In the genomic region with DNA sequence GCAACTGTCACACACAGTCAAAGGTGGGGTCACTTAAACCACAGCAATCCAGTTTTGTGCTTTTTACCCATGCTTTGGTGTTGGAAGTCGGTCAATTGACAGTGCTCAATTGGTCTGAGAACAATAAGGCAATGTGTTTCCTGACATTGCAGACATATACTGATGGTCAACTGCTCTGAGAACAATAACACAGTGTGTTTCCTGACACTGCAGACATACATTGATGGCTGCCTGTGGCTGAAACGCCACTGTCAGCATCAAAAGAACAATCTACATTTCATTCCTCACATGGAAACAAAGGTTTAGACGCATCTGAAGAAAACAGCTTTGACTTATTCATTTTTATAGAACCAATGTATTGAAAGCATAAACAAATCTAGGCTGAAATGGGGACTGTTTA, we compare ENCODE assay signal across 26 mouse cellular contexts. TPM values are rescaled to one million over a fixed set of nuclear protein-coding genes. Genes with fewer than 3 reads are reported as not detected.
DNase-seq lines count a peak whose midpoint lies in the region; ATAC-seq and TF ChIP-seq lines count a peak whose summit lies in the region.
"Had no signal": no experiment of that assay in that cellular context is flagged by ENCODE, and none has a peak within 500 bp of the region (broad histone marks: within the 10 kb centered on the region; RNA-seq: fewer than 3 reads in every experiment).

No protein-coding gene starts in this region.

- WGBS in heart, postnatal 0 days, result 64% methylated on average over 3 of the region's 3 CpGs
- WGBS in lung, embryonic 14.5 days, result 38% methylated on average over 3 of the region's 3 CpGs
- 31% methylated on average over 3 of the region's 3 CpGs for WGBS in midbrain, embryonic 14.5 days
- WGBS in midbrain, embryonic 10.5 days, result 64% methylated on average over 3 of the region's 3 CpGs
- 49% methylated on average over 3 of the region's 3 CpGs for WGBS in forebrain, embryonic 14.5 days

- no peak overlapping the region for H3K4me3 ChIP-seq in heart, postnatal 0 days (ENCODE audit: low read depth, low read length)
- H3K4me3 ChIP-seq in lung, embryonic 14.5 days (ENCODE audit: low read depth, low read length), result no peak overlapping the region
- no peak overlapping the region for H3K4me3 ChIP-seq in midbrain, embryonic 14.5 days (replicated peaks; ENCODE audit: low read depth, low read length)
- no peak overlapping the region for H3K4me3 ChIP-seq in midbrain, embryonic 10.5 days
- no peak overlapping the region for H3K4me3 ChIP-seq in forebrain, embryonic 14.5 days (ENCODE audit: low read depth, low read length)
- H3K4me3 ChIP-seq: embryonic facial prominence, embryonic 15.5 days; erythroblast, embryonic 14.5 days; forebrain, embryonic 10.5 days; forebrain, embryonic 15.5 days; heart, embryonic 15.5 days; hindbrain, embryonic 10.5 days; hindbrain, embryonic 15.5 days had no signal

- H3K27ac ChIP-seq in heart, postnatal 0 days (ENCODE audit: low read depth), result no peak overlapping the region
- H3K27ac ChIP-seq in lung, embryonic 14.5 days (ENCODE audit: low read depth), result 0 out of 2 replicates have a peak overlapping the region, but pooled peaks have one; percentile 38
- no peak overlapping the region for H3K27ac ChIP-seq in midbrain, embryonic 14.5 days (replicated peaks; ENCODE audit: low read depth, low read length)
- H3K27ac ChIP-seq in midbrain, embryonic 10.5 days (replicated peaks), result no peak overlapping the region
- no peak overlapping the region for H3K27ac ChIP-seq in forebrain, embryonic 14.5 days (ENCODE audit: low read depth, low read length)
- H3K27ac ChIP-seq: embryonic facial prominence, embryonic 15.5 days; forebrain, embryonic 10.5 days; forebrain, embryonic 15.5 days; heart, embryonic 15.5 days; hindbrain, embryonic 10.5 days; hindbrain, embryonic 15.5 days had no signal

- no peak overlapping the region for H3K9ac ChIP-seq in heart, postnatal 0 days (replicated peaks; ENCODE audit: low read depth, low read length)
- no peak overlapping the region for H3K9ac ChIP-seq in lung, embryonic 14.5 days
- no peak overlapping the region for H3K9ac ChIP-seq in midbrain, embryonic 14.5 days (replicated peaks; ENCODE audit: low read length)
- H3K9ac ChIP-seq in forebrain, embryonic 14.5 days (ENCODE audit: low read length), result no peak overlapping the region
- H3K9ac ChIP-seq: embryonic facial prominence, embryonic 15.5 days; forebrain, embryonic 15.5 days; heart, embryonic 15.5 days; hindbrain, embryonic 15.5 days had no signal

- H3K27me3 ChIP-seq in heart, postnatal 0 days (ENCODE audit: control insufficient read depth, insufficient read depth, low read length), result no peaks in the 10 kb centered on the region
- no peaks in the 10 kb centered on the region for H3K27me3 ChIP-seq in lung, embryonic 14.5 days (ENCODE audit: insufficient read depth, low read length)
- no peaks in the 10 kb centered on the region for H3K27me3 ChIP-seq in midbrain, embryonic 14.5 days (ENCODE audit: control insufficient read depth, insufficient read depth, low read length)
- no peaks in the 10 kb centered on the region for H3K27me3 ChIP-seq in midbrain, embryonic 10.5 days (ENCODE audit: low read depth, poor library complexity, severe bottlenecking)
- no peaks in the 10 kb centered on the region for H3K27me3 ChIP-seq in forebrain, embryonic 14.5 days (replicated peaks; ENCODE audit: control insufficient read depth, insufficient read depth, low read length)
- H3K27me3 ChIP-seq: CH12.LX; embryonic facial prominence, embryonic 15.5 days; forebrain, embryonic 15.5 days; heart, embryonic 15.5 days; hindbrain, embryonic 15.5 days; Patski had no signal

- no peak overlapping the region for H3K4me2 ChIP-seq in heart, postnatal 0 days (ENCODE audit: low read depth, low read length)
- H3K4me2 ChIP-seq in lung, embryonic 14.5 days, result no peak overlapping the region
- no peak overlapping the region for H3K4me2 ChIP-seq in midbrain, embryonic 14.5 days (ENCODE audit: low read length)
- no peak overlapping the region for H3K4me2 ChIP-seq in forebrain, embryonic 14.5 days (ENCODE audit: low read length)
- H3K4me2 ChIP-seq: embryonic facial prominence, embryonic 15.5 days; forebrain, embryonic 15.5 days; heart, embryonic 11.5 days; heart, embryonic 15.5 days; hindbrain, embryonic 15.5 days had no signal

- DNase-seq in heart, postnatal 0 days (ENCODE audit: low spot score), result no peak
- DNase-seq in heart, adult 9 months (ENCODE audit: low spot score in 2 of 2), result no peak
- DNase-seq in lung, embryonic 14.5 days, result peak; percentile 56
- no peak for DNase-seq in lung, postnatal 14 days
- peak; percentile 8 for DNase-seq in midbrain, embryonic 14.5 days
- no peak for DNase-seq in midbrain, embryonic 10.5 days (ENCODE audit: low spot score)
- peak; percentile 14 for DNase-seq in embryo, embryonic 11 days
- DNase-seq in forebrain, embryonic 14.5 days (ENCODE audit: low spot score), result no peak
- DNase-seq: adrenal gland, postnatal 14 days; cerebellum, adult 18-20 months; cerebellum, adult 9-11 months; cerebellum, postnatal 36 days; gastrocnemius, postnatal 10 days; heart, adult 18-20 months had no signal

- 0 out of 2 replicates have a peak, but pooled peaks have one; percentile 19 for ATAC-seq in heart, postnatal 0 days (ENCODE audit: insufficient read depth, low read depth)
- no peak for ATAC-seq in lung, embryonic 14.5 days (ENCODE audit: insufficient read depth)
- no peak for ATAC-seq in midbrain, embryonic 14.5 days (ENCODE audit: low FRiP score, low TSS enrichment)
- ATAC-seq in forebrain, embryonic 14.5 days, result no peak
- ATAC-seq: activated CD4-positive, CD25-positive, alpha-beta regulatory T cell, adult 4 months; forebrain, embryonic 15.5 days; inflammation-experienced regulatory T-cells, adult 6 months; Patski had no signal

- TF ChIP-seq EP300 in heart, postnatal 0 days (IDR thresholded peaks at IDR 0.05; ENCODE audit: low read depth), result no peak

- H3K4me1 ChIP-seq in heart, postnatal 0 days (ENCODE audit: control insufficient read depth, insufficient read depth), result peaks cover 15% of the 10 kb centered on the region
- H3K4me1 ChIP-seq in lung, embryonic 14.5 days (ENCODE audit: insufficient read depth), result peaks cover 18% of the 10 kb centered on the region
- no peaks in the 10 kb centered on the region for H3K4me1 ChIP-seq in midbrain, embryonic 14.5 days (ENCODE audit: control insufficient read depth, insufficient read depth, low read length)
- H3K4me1 ChIP-seq in midbrain, embryonic 10.5 days, result 0 out of 2 replicates have a peak, but pooled peaks cover 3% of the 10 kb centered on the region
- no peaks in the 10 kb centered on the region for H3K4me1 ChIP-seq in forebrain, embryonic 14.5 days (ENCODE audit: control insufficient read depth, insufficient read depth, low read length)
- H3K4me1 ChIP-seq: forebrain, embryonic 10.5 days; hindbrain, embryonic 15.5 days had no signal

- H3K9me3 ChIP-seq in heart, postnatal 0 days (replicated peaks; ENCODE audit: control insufficient read depth, low read length), result no peaks in the 10 kb centered on the region
- no peaks in the 10 kb centered on the region for H3K9me3 ChIP-seq in lung, embryonic 14.5 days (ENCODE audit: low read depth, low read length)
- no peaks in the 10 kb centered on the region for H3K9me3 ChIP-seq in midbrain, embryonic 14.5 days (ENCODE audit: control insufficient read depth, low read length)
- no peaks in the 10 kb centered on the region for H3K9me3 ChIP-seq in midbrain, embryonic 10.5 days (replicated peaks)
- no peaks in the 10 kb centered on the region for H3K9me3 ChIP-seq in forebrain, embryonic 14.5 days (replicated peaks; ENCODE audit: control insufficient read depth, low read length)
- H3K9me3 ChIP-seq: embryonic facial prominence, embryonic 15.5 days; forebrain, embryonic 10.5 days; forebrain, embryonic 15.5 days; heart, embryonic 15.5 days; hindbrain, embryonic 10.5 days; hindbrain, embryonic 15.5 days had no signal

- no peak for TF ChIP-seq CTCF in heart, postnatal 0 days (IDR thresholded peaks at IDR 0.05; ENCODE audit: low read depth)
- no peak for TF ChIP-seq CTCF in lung, embryonic 14.5 days (IDR thresholded peaks at IDR 0.05; ENCODE audit: low read depth)

- no peaks in the 10 kb centered on the region for H3K36me3 ChIP-seq in heart, postnatal 0 days (replicated peaks; ENCODE audit: control insufficient read depth, insufficient read depth, low read length)
- no peaks in the 10 kb centered on the region for H3K36me3 ChIP-seq in lung, embryonic 14.5 days (ENCODE audit: insufficient read depth)
- H3K36me3 ChIP-seq in midbrain, embryonic 14.5 days (ENCODE audit: control insufficient read depth, insufficient read depth, low read length), result no peaks in the 10 kb centered on the region
- no peaks in the 10 kb centered on the region for H3K36me3 ChIP-seq in midbrain, embryonic 10.5 days
- H3K36me3 ChIP-seq in forebrain, embryonic 14.5 days (ENCODE audit: control insufficient read depth, insufficient read depth, low read length), result no peaks in the 10 kb centered on the region
- H3K36me3 ChIP-seq: embryonic facial prominence, embryonic 15.5 days; forebrain, embryonic 10.5 days; forebrain, embryonic 15.5 days; heart, embryonic 15.5 days; hindbrain, embryonic 10.5 days; hindbrain, embryonic 15.5 days had no signal

RNA-seq across cellular contexts. Expression of a gene that starts 59.2 kb away (rescaled TPM):
- total RNA-seq in heart, postnatal 0 days (2014; rRNA removed; ENCODE audit: low replicate concordance), result 120 and 124 TPM in 2 replicates
- polyA plus RNA-seq in heart, postnatal 0 days (2015; fragmentation: Nextera tagmentation; extraction: Ambion mirVana), result 68.7 and 72.2 TPM in 2 replicates
- 111 and 114 TPM in 2 replicates for polyA plus RNA-seq in lung, embryonic 14.5 days (2014; fragmentation: Nextera tagmentation; extraction: Ambion mirVana)
- polyA plus RNA-seq in midbrain, embryonic 14.5 days (2014; fragmentation: Nextera tagmentation; extraction: Ambion mirVana), result 7.3 and 18.9 TPM in 2 replicates
- polyA plus RNA-seq in midbrain, embryonic 10.5 days (2016; fragmentation: Nextera tagmentation; extraction: Ambion mirVana), result 10.8 and 13.9 TPM in 2 replicates
- 12.3 and 15.6 TPM in 2 replicates for polyA plus RNA-seq in forebrain, embryonic 14.5 days (2014; fragmentation: Nextera tagmentation; extraction: Ambion mirVana)
- polyA plus RNA-seq: erythroblast, embryonic 14.5 days; inflammation-experienced regulatory T-cells, adult 6 months had no signal

Comparison
In these comparisons a context has a peak if more than half of its experiments do, and no peak if none do; other contexts are left out.
1. DNase-seq: peak in lung, embryonic 14.5 days (single experiment), midbrain, embryonic 14.5 days (single experiment) and embryo, embryonic 11 days (single experiment); none in heart, postnatal 0 days (single experiment), heart, adult 9 months (0 of 2), lung, postnatal 14 days (single experiment), midbrain, embryonic 10.5 days (single experiment) and forebrain, embryonic 14.5 days (single experiment).